Mouse (Mus musculus) hindbrain, embryonic 16.5 days (tissue): Measurements from ENCODE around the gene Vmn1r78. TPM values are rescaled to one million over a fixed set of nuclear protein-coding genes. Genes with fewer than 3 reads are reported as not detected.
"Not testable (repeated sequence)": the region's sequence is repeated elsewhere in the genome, so short reads cannot be mapped to it uniquely, and the experiment has no call there.

Experiments used
- ATAC-seq: fragments of 200-750 bp; cut with Nextera tagmentation; 2 replicates; pipeline ENCODE4 v1.8.0; 2017; ENCODE audit warnings: moderate TSS enrichment, moderate library complexity
- H3K27ac ChIP-seq: fragments of 300-500 bp; sonication (generic); 2 replicates; pipeline ENCODE4 v1.5.1; 2014; ENCODE audit warnings: low read depth, mild to moderate bottlenecking, control low read depth, low read length, moderate library complexity
- H3K27me3 ChIP-seq: fragments of 300-500 bp; sonication (generic); replicated peaks from 2 replicates; pipeline ENCODE4 v1.6.1; 2014; ENCODE audit warnings: low read length; ENCODE audit not compliant: control insufficient read depth, insufficient read depth
- H3K36me3 ChIP-seq: fragments of 300-500 bp; sonication (generic); 2 replicates; pipeline ENCODE4 v1.6.1; 2014; ENCODE audit warnings: mild to moderate bottlenecking, low read length, moderate library complexity, mixed read lengths; ENCODE audit not compliant: control insufficient read depth, insufficient read depth
- H3K4me1 ChIP-seq: fragments of 300-500 bp; sonication (generic); 2 replicates; pipeline ENCODE4 v1.6.1; 2014; ENCODE audit warnings: low read depth, low read length; ENCODE audit not compliant: control insufficient read depth, insufficient read depth
- H3K4me2 ChIP-seq: fragments of 300-500 bp; sonication (generic); 2 replicates; pipeline ENCODE4 v1.6.1; 2014; ENCODE audit warnings: mild to moderate bottlenecking, low read length, control low read depth, moderate library complexity
- H3K4me3 ChIP-seq: fragments of 300-500 bp; sonication (generic); 2 replicates; pipeline ENCODE4 v1.5.1; 2014; ENCODE audit warnings: mild to moderate bottlenecking, low read length, control low read depth, moderate library complexity
- H3K9ac ChIP-seq: fragments of 300-500 bp; sonication (generic); 2 replicates; pipeline ENCODE4 v1.6.1; 2014; ENCODE audit warnings: low read depth, mild to moderate bottlenecking, control low read depth, low read length, moderate library complexity
- H3K9me3 ChIP-seq: fragments of 300-500 bp; sonication (generic); 2 replicates; pipeline ENCODE4 v1.6.1; 2014; ENCODE audit warnings: mild to moderate bottlenecking, low read length, moderate library complexity; ENCODE audit not compliant: control insufficient read depth
- WGBS: fragments of 180-500 bp; shearing (Covaris S2); extraction: QIAGEN DNeasy Blood & Tissue Kit; methylation state at CpG from one replicate; pipeline ENCODE4 v1.1.7; 2014; 5-methylcytosine and 5-hydroxymethylcytosine counted together
- polyA plus RNA-seq: library from polyadenylated mRNA; unstranded; fragments of >200 nt; fragmentation: Nextera tagmentation; extraction: Ambion mirVana; gene quantifications from 2 replicates; pipeline ENCODE4 v1.2.1, GENCODE M21; 2015

Vmn1r78 gene
- not detected in 2 replicates for polyA plus RNA-seq

- H3K4me3 ChIP-seq: no peak within 1 kb of the TSS
- H3K9ac ChIP-seq: no peak within 1 kb of the TSS
- H3K4me1 ChIP-seq: no peaks in the 10 kb centered on the region
- no peaks in the 10 kb centered on the region for H3K27me3 ChIP-seq
- 0 out of 2 replicates have a peak, but pooled peaks cover 3% of the 10 kb centered on the region for H3K9me3 ChIP-seq
- H3K27ac ChIP-seq: no peak within 1 kb of the TSS
- 66% methylated on average over 2 of the region's 2 CpGs for WGBS
- H3K4me2 ChIP-seq: no peak within 1 kb of the TSS
- H3K36me3 ChIP-seq: no peaks in the 10 kb centered on the region
- no peak for ATAC-seq
These were observed at the start of gene Vmn1r78 for GRCm38 (mm10) chr7:12149957-12150356. Vmn1r78 (plus strand) TSS chr7:12150257.

- H3K4me3 ChIP-seq, H3K4me2 ChIP-seq, H3K27me3 ChIP-seq, H3K9ac ChIP-seq, H3K9me3 ChIP-seq, H3K27ac ChIP-seq, H3K4me1 ChIP-seq, H3K36me3 ChIP-seq, ATAC-seq: not testable (repeated sequence)
- 43% methylated on average over 1 of the region's 1 CpGs for WGBS
These were observed 6.4 kb downstream of the Vmn1r78 start for GRCm38 (mm10) chr7:12156463-12156862.

- not testable (repeated sequence) for H3K9ac ChIP-seq, H3K9me3 ChIP-seq, H3K4me2 ChIP-seq, H3K27me3 ChIP-seq, H3K27ac ChIP-seq, H3K4me3 ChIP-seq, H3K4me1 ChIP-seq, ATAC-seq, H3K36me3 ChIP-seq
These were observed 20.9 kb downstream of the Vmn1r78 start, which contains the start of gene Vmn1r79 for GRCm38 (mm10) chr7:12170979-12171378. Vmn1r79 (plus strand) TSS chr7:12171279.

GRCm38 (mm10) chr7:12172926-12173325 lies 22.9 kb downstream of the Vmn1r78 start:
- not testable (repeated sequence) for H3K36me3 ChIP-seq, H3K4me3 ChIP-seq, H3K4me1 ChIP-seq, H3K27me3 ChIP-seq, H3K9ac ChIP-seq, H3K4me2 ChIP-seq, H3K9me3 ChIP-seq, H3K27ac ChIP-seq, ATAC-seq
- 65% methylated on average over 2 of the region's 2 CpGs for WGBS

- Histone ChIP-seq H3K36me3 (no peaks in the 10 kb centered on the region), H3K27ac (no peak within 1 kb of the TSS), H3K4me3 (no peak within 1 kb of the TSS), H3K4me1 (no peaks in the 10 kb centered on the region), H3K27me3 (no peaks in the 10 kb centered on the region), H3K4me2 (no peak within 1 kb of the TSS), H3K9me3 (0 out of 2 replicates have a peak, but pooled peaks cover 4% of the 10 kb centered on the region), H3K9ac (no peak within 1 kb of the TSS)
- no peak for ATAC-seq
- WGBS: 86% methylated on average over 1 of the region's 1 CpGs
These were observed 38.9 kb downstream of the Vmn1r78 start, which contains the start of gene Vmn1r80 for GRCm38 (mm10) chr7:12188986-12189385. Vmn1r80 (plus strand) TSS chr7:12189286.

- H3K27ac ChIP-seq: no peak overlapping the region
- H3K4me1 ChIP-seq: no peaks in the 10 kb centered on the region
- ATAC-seq: no peak
- WGBS: 60% methylated on average over 2 of the region's 2 CpGs
- peaks cover 8% of the 10 kb centered on the region for H3K9me3 ChIP-seq
- H3K4me3 ChIP-seq: no peak overlapping the region
- no peak overlapping the region for H3K4me2 ChIP-seq
- no peaks in the 10 kb centered on the region for H3K36me3 ChIP-seq
- H3K27me3 ChIP-seq: no peaks in the 10 kb centered on the region
- H3K9ac ChIP-seq: no peak overlapping the region
These were observed 54.1 kb downstream of the Vmn1r78 start for GRCm38 (mm10) chr7:12204141-12204540.

Other genes starting within 250 kb of the Vmn1r78 start
- gene Vmn1r76, start 212.0 kb upstream of the Vmn1r78 start, polyA plus RNA-seq: not detected in 2 replicates
- gene Vmn1r77, start 113.5 kb upstream of the Vmn1r78 start, polyA plus RNA-seq: not detected in 2 replicates
- gene Vmn1r79, start 21.0 kb downstream of the Vmn1r78 start, polyA plus RNA-seq: not detected in 2 replicates
- not detected in 2 replicates for gene Vmn1r80, start 39.0 kb downstream of the Vmn1r78 start, polyA plus RNA-seq
- not detected in 2 replicates for gene Vmn1r81, start 118.0 kb downstream of the Vmn1r78 start, polyA plus RNA-seq
- gene Vmn1r82, start 150.2 kb downstream of the Vmn1r78 start, polyA plus RNA-seq: not detected in 2 replicates
- gene Vmn1r83, start 179.2 kb downstream of the Vmn1r78 start, polyA plus RNA-seq: not detected in 2 replicates
- gene Vmn1r84, start 219.0 kb downstream of the Vmn1r78 start, polyA plus RNA-seq: not detected in 2 replicates